Mouse (Mus musculus) cerebellum, adult 9-11 months (tissue): Measurements from ENCODE around the gene Mb.
A peak's percentile ranks its signal among the peaks of the same experiment; 100 is the strongest.

Source experiments
- DNase-seq: peaks from one replicate; pipeline ENCODE4 v3.0.0; 2022

Gene Mb

GRCm38 (mm10) chr15:77050570-77050969, at the start of gene Mb:
Gene Mb, minus strand, starts transcription at chr15:77050670.
- no peak for DNase-seq

- DNase-seq = no peak
These were observed 49.3 kb upstream of the Mb start for GRCm38 (mm10) chr15:77099756-77100155.

- no peak for DNase-seq
These were observed 46.9 kb upstream of the Mb start for GRCm38 (mm10) chr15:77097358-77097757.

GRCm38 (mm10) chr15:77095216-77095615, 44.7 kb upstream of the Mb start:
- DNase-seq = no peak

- DNase-seq = no peak
These were observed 44.0 kb upstream of the Mb start for GRCm38 (mm10) chr15:77094431-77094830.

GRCm38 (mm10) chr15:77091394-77091793, 40.9 kb upstream of the Mb start:
- DNase-seq = no peak

GRCm38 (mm10) chr15:77090531-77090930, 40.1 kb upstream of the Mb start:
- DNase-seq = no peak

GRCm38 (mm10) chr15:77089249-77089648, 38.8 kb upstream of the Mb start:
- no peak for DNase-seq

GRCm38 (mm10) chr15:77086488-77086887, 36.0 kb upstream of the Mb start:
- no peak for DNase-seq

- peak; percentile 28 for DNase-seq
These were observed 35.3 kb upstream of the Mb start for GRCm38 (mm10) chr15:77085818-77086217.

- DNase-seq = peak; percentile 28
These were observed 31.0 kb upstream of the Mb start for GRCm38 (mm10) chr15:77081454-77081853.

GRCm38 (mm10) chr15:77080684-77081254, 30.3 kb upstream of the Mb start:
- no peak for DNase-seq

- DNase-seq = peak; percentile 40
These were observed 29.5 kb upstream of the Mb start for GRCm38 (mm10) chr15:77079890-77080361.

GRCm38 (mm10) chr15:77079256-77079822, 28.9 kb upstream of the Mb start:
- DNase-seq = no peak

- no peak for DNase-seq
These were observed 28.3 kb upstream of the Mb start for GRCm38 (mm10) chr15:77078786-77079185.

- no peak for DNase-seq
These were observed 27.4 kb upstream of the Mb start for GRCm38 (mm10) chr15:77077906-77078305.

GRCm38 (mm10) chr15:77076523-77076922, 26.1 kb upstream of the Mb start:
- DNase-seq = no peak

GRCm38 (mm10) chr15:77072556-77073163, 22.2 kb upstream of the Mb start:
- no peak for DNase-seq

- no peak for DNase-seq
These were observed 21.0 kb upstream of the Mb start for GRCm38 (mm10) chr15:77071501-77071900.

- DNase-seq = no peak
These were observed 20.3 kb upstream of the Mb start for GRCm38 (mm10) chr15:77070745-77071268.

- DNase-seq = no peak
These were observed 18.5 kb upstream of the Mb start for GRCm38 (mm10) chr15:77069019-77069418.

- no peak for DNase-seq
These were observed 18.0 kb upstream of the Mb start for GRCm38 (mm10) chr15:77068439-77068861.

- DNase-seq = no peak
These were observed 15.8 kb upstream of the Mb start for GRCm38 (mm10) chr15:77066233-77066632.

- DNase-seq = no peak
These were observed 14.9 kb upstream of the Mb start for GRCm38 (mm10) chr15:77065259-77065852.
